Mouse (Mus musculus) thymus, postnatal 0 days (tissue): ENCODE results near the gene Fgf22. TPM values are rescaled to one million over a fixed set of nuclear protein-coding genes. Genes with fewer than 3 reads are reported as not detected.
A peak's percentile ranks its signal among the peaks of the same experiment; 100 is the strongest.

Source experiments
- DNase-seq: peaks from one replicate; pipeline ENCODE4 v3.0.0-alpha.2; 2015; ENCODE audit warnings: low spot score
- polyA plus RNA-seq: library from polyadenylated mRNA; unstranded; fragments of >200 nt; fragmentation: Nextera tagmentation; extraction: Ambion mirVana; gene quantifications from 2 replicates; pipeline ENCODE4 v1.2.1, GENCODE M21; 2015

Fgf22 gene
- polyA plus RNA-seq, 1 experiment from 2014 or later = 0.23 TPM

- peak; percentile 96 for DNase-seq
Observed at GRCm38 (mm10) chr10:79766508-79767325, 11.8 kb downstream of the Fgf22 start, which contains the start of gene Rnf126. Rnf126 (minus strand) TSS chr10:79766952.

GRCm38 (mm10) chr10:79767372-79768244 lies 12.7 kb downstream of the Fgf22 start:
- no peak for DNase-seq

- peak; percentile 78 for DNase-seq
Observed at GRCm38 (mm10) chr10:79768400-79768799, 13.5 kb downstream of the Fgf22 start.

- no peak for DNase-seq
Observed at GRCm38 (mm10) chr10:79769329-79769728, 14.5 kb downstream of the Fgf22 start.

- no peak for DNase-seq
Observed at GRCm38 (mm10) chr10:79772320-79772719, 17.4 kb downstream of the Fgf22 start.

- no peak for DNase-seq
Observed at GRCm38 (mm10) chr10:79773208-79773607, 18.3 kb downstream of the Fgf22 start.

GRCm38 (mm10) chr10:79774486-79775279 lies 19.8 kb downstream of the Fgf22 start:
- DNase-seq = no peak

DNA sequence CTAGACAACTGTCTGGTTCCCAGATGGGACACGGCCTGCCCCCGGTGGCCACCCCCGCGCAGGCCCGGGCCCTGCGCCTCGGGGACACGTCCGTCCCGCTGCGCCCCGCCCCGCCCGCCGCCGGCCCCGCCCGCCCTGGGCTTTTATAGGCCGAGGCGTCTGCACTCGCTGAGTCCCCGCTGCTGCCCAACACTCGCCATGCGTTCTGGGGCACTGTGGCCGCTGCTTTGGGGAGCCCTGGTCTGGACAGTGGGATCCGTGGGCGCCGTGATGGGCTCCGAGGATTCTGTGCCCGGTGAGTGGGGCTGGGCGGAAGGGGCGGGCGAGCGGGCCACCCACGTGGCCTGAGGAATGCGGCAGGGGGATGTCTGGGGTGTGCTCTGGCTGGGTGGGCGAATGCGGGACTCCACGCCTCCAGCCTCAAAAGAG lies 22.2 kb downstream of the Fgf22 start, which contains the start of gene Fstl3:
TSS of gene Fstl3 (plus strand) at position 170 of the 429 bp plus-strand sequence.
- no peak for DNase-seq

DNA sequence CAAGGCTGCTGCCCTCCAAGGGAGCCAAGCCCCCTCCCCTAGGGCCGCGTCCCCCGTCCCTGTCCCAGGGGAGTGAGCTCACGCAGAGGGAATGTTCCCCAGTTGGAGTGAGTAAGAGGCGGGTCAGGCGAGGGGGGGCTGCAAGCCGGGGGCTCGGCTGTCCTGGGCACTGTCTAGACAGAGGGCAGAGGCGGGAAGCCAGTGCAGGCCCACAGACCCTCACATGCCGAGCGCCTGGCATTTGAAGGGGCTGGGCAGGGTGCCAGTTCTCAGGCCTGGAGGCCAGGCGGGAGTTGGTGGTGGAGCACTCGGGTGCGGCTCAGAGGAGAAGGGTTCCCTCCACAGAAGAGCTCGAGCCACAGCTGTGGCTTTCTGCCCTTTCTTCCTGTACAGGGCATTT lies 23.1 kb downstream of the Fgf22 start:
- no peak for DNase-seq

DNA sequence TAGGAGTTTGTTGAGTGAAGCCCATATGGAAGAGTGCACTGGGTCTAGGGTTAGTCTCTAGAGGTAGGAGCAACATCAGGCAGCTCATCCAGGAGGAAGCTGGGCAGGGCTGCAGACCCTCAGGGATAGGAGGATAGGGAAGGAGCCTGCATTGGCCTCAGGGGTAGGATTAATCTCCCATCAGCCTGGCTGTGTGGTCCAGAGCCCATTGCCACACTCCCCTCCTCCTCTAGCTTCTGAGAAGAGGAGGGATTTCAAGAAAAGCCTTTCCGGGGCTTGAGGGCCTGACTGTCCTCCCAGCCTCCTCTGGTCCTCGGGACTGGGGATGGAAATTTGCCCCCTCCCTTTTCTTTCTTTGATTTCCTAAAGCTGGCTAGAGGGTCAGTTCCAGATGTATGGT lies 24.3 kb downstream of the Fgf22 start:
- no peak for DNase-seq

- peak; percentile 95 for DNase-seq
Observed at GRCm38 (mm10) chr10:79779784-79780663, 25.1 kb downstream of the Fgf22 start.

GRCm38 (mm10) chr10:79780664-79781015 lies 25.8 kb downstream of the Fgf22 start:
- DNase-seq = peak; percentile 92

- DNase-seq = no peak
Observed at GRCm38 (mm10) chr10:79781139-79781538, 26.3 kb downstream of the Fgf22 start.

DNA sequence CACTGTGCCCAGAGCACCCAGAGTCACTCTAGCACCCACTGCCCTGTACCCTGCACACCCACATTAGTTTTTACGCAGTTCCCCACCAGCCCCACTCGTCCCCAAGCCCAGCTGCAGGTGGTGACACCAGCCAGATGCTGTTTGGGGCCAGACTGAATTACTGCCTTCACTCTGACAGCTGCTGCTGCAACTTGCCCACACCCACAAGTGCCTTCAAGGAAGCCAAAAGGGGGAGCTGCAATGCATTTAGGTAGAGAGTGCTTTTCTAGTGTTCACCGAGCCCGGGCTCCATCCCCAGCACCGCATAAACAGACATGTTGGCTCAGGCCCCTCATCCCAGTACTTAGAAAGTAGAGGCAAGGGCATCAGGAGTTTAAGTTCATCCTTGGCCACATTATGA lies 27.1 kb downstream of the Fgf22 start:
- DNase-seq = peak; percentile 86

- DNase-seq = no peak
Observed at GRCm38 (mm10) chr10:79783050-79783449, 28.2 kb downstream of the Fgf22 start.

GRCm38 (mm10) chr10:79783920-79784800 lies 29.3 kb downstream of the Fgf22 start:
- peak; percentile 76 for DNase-seq

DNA sequence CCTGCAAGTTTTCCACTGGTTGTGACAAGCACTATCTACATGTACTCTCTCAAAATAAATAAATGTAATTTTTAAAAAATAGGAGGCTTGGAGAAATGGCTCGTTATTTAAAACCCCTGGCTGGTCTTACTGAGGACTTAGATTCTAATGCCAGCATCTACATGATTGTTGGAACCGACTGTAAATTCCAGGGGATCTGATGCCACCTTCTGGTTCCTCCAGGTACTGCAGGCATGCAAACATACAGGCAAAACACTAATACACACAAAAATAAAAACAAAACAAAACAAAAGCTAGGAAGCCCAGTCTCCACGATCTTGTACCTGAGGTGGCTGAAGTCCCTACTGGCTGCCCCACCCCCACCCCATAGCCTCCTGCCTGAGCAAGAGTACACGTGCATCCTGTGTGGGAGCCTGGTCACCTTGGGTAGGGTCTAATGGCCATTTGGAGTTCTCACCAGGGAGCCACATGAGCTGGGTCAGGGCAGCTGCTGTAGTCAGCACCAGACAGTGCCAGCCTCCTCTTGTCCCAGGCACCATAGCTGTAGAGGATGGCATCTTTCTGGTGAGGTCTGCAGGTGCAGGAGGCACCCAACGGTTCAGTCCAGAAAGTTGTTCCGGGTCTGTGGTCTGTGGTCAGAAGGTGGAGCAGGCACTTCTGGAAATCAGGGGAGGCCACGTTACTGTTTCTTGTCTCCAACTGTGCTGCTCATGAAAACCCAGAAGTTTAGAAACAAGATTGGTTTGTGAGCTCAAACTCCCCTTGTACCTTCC lies 33.7 kb downstream of the Fgf22 start:
- DNase-seq = peak; percentile 79

GRCm38 (mm10) chr10:79789581-79789980 lies 34.7 kb downstream of the Fgf22 start:
- DNase-seq = peak; percentile 10
